Mouse (Mus musculus): ENCODE measurements around the gene Dlst. TPM values are rescaled to one million over a fixed set of nuclear protein-coding genes. Genes with fewer than 3 reads are reported as not detected.

Gene Dlst
- polyA plus RNA-seq, 2 experiments = 59.2 to 73.7 TPM

GRCm38 (mm10) chr12:85131361-85131760, 20.7 kb downstream of the Dlst start:
- Histone ChIP-seq H3K4me1 (replicated peaks; ENCODE audit: control insufficient read depth in 2 of 2, insufficient read depth in 2 of 2, low read length in 1 of 2) (no peaks in the 10 kb centered on the region; a peak in 1 of 4 replicates), H3K4me3 (ENCODE audit: insufficient read depth in 1 of 2, low read depth in 2 of 2, low read length in 2 of 2) (no peak overlapping the region), H3K36me3 (replicated peaks; ENCODE audit: control insufficient read depth, insufficient read depth, low read depth) (peaks cover 77% of the 10 kb centered on the region), H3K4me2 (ENCODE audit: low read depth) (no peak overlapping the region), H3K27ac (no peak overlapping the region), H3K9me3 (ENCODE audit: control insufficient read depth, low read length) (no peaks in the 10 kb centered on the region), H3K9ac (replicated peaks) (no peak overlapping the region), H3K27me3 (ENCODE audit: control insufficient read depth, insufficient read depth, low read length) (no peaks in the 10 kb centered on the region)
- 79% methylated on average over 6 of the region's 6 CpGs for WGBS (ENCODE audit: insufficient replicate concordance)
- ATAC-seq (ENCODE audit: insufficient read depth) = no peak
- no peak for DNase-seq (ENCODE audit: low read depth in 3 of 3, low spot score in 3 of 3)
- no peak for TF ChIP-seq EP300 (IDR thresholded peaks at IDR 0.05; ENCODE audit: low read depth)
- no peak for TF ChIP-seq CTCF (IDR thresholded peaks at IDR 0.05; ENCODE audit: low read depth)

GRCm38 (mm10) chr12:85134043-85134794, 23.6 kb downstream of the Dlst start:
- no peak overlapping the region for H3K4me3 ChIP-seq (ENCODE audit: insufficient read depth in 1 of 2, low read depth in 2 of 2, low read length in 2 of 2)
- no peaks in the 10 kb centered on the region for H3K4me1 ChIP-seq (replicated peaks; ENCODE audit: control insufficient read depth in 2 of 2, insufficient read depth in 2 of 2, low read length in 1 of 2)
- TF ChIP-seq CTCF (IDR thresholded peaks at IDR 0.05; ENCODE audit: low read depth) (no peak), EP300 (IDR thresholded peaks at IDR 0.05; ENCODE audit: low read depth) (no peak)
- H3K36me3 ChIP-seq (replicated peaks; ENCODE audit: control insufficient read depth, insufficient read depth, low read depth) = peaks cover 51% of the 10 kb centered on the region
- ATAC-seq (ENCODE audit: insufficient read depth) = no peak
- 27% methylated on average over 8 of the region's 8 CpGs for WGBS (ENCODE audit: insufficient replicate concordance)
- 0 out of 2 replicates have a peak, but pooled peaks cover 2% of the 10 kb centered on the region for H3K27me3 ChIP-seq (ENCODE audit: control insufficient read depth, insufficient read depth, low read length)
- no peaks in the 10 kb centered on the region for H3K9me3 ChIP-seq (ENCODE audit: control insufficient read depth, low read length)
- H3K27ac ChIP-seq = no peak overlapping the region
- no peak overlapping the region for H3K9ac ChIP-seq (replicated peaks)
- no peak for DNase-seq (ENCODE audit: low read depth in 3 of 3, low spot score in 3 of 3)
- H3K4me2 ChIP-seq (ENCODE audit: low read depth) = no peak overlapping the region

- 80% methylated on average over 19 of the region's 19 CpGs for WGBS (ENCODE audit: insufficient replicate concordance)
- ATAC-seq (ENCODE audit: insufficient read depth) = peak; percentile 16
- Histone ChIP-seq H3K4me2 (ENCODE audit: low read depth) (no peak overlapping the region), H3K4me1 (replicated peaks; ENCODE audit: control insufficient read depth in 2 of 2, insufficient read depth in 2 of 2, low read length in 1 of 2) (no peaks in the 10 kb centered on the region), H3K27ac (no peak overlapping the region), H3K27me3 (ENCODE audit: control insufficient read depth, insufficient read depth, low read length) (0 out of 2 replicates have a peak, but pooled peaks cover 3% of the 10 kb centered on the region), H3K4me3 (ENCODE audit: insufficient read depth in 1 of 2, low read depth in 2 of 2, low read length in 2 of 2) (no peak overlapping the region), H3K36me3 (replicated peaks; ENCODE audit: control insufficient read depth, insufficient read depth, low read depth) (peaks cover 38% of the 10 kb centered on the region), H3K9me3 (ENCODE audit: control insufficient read depth, low read length) (no peaks in the 10 kb centered on the region), H3K9ac (replicated peaks) (no peak overlapping the region)
- TF ChIP-seq CTCF (IDR thresholded peaks at IDR 0.05; ENCODE audit: low read depth) (no peak), EP300 (IDR thresholded peaks at IDR 0.05; ENCODE audit: low read depth) (no peak)
- no peak for DNase-seq (ENCODE audit: low read depth in 3 of 3, low spot score in 3 of 3)
Observed at GRCm38 (mm10) chr12:85135513-85136470, 25.2 kb downstream of the Dlst start.

- H3K27me3 ChIP-seq (ENCODE audit: control insufficient read depth, insufficient read depth, low read length) = 0 out of 2 replicates have a peak, but pooled peaks cover 3% of the 10 kb centered on the region
- H3K4me3 ChIP-seq (ENCODE audit: insufficient read depth in 1 of 2, low read depth in 2 of 2, low read length in 2 of 2) = no peak overlapping the region
- H3K4me1 ChIP-seq (replicated peaks; ENCODE audit: control insufficient read depth in 2 of 2, insufficient read depth in 2 of 2, low read length in 1 of 2) = no peaks in the 10 kb centered on the region
- DNase-seq (ENCODE audit: low read depth in 3 of 3, low spot score in 3 of 3) = no peak
- no peak overlapping the region for H3K27ac ChIP-seq
- ATAC-seq (ENCODE audit: insufficient read depth) = no peak
- TF ChIP-seq CTCF (IDR thresholded peaks at IDR 0.05; ENCODE audit: low read depth) = peak; percentile 29
- TF ChIP-seq EP300 (IDR thresholded peaks at IDR 0.05; ENCODE audit: low read depth) = no peak
- no peak overlapping the region for H3K4me2 ChIP-seq (ENCODE audit: low read depth)
- 80% methylated on average over 4 of the region's 4 CpGs for WGBS (ENCODE audit: insufficient replicate concordance)
- peaks cover 30% of the 10 kb centered on the region for H3K36me3 ChIP-seq (replicated peaks; ENCODE audit: control insufficient read depth, insufficient read depth, low read depth)
- H3K9me3 ChIP-seq (ENCODE audit: control insufficient read depth, low read length) = no peaks in the 10 kb centered on the region
- H3K9ac ChIP-seq (replicated peaks) = no peak overlapping the region
Observed at GRCm38 (mm10) chr12:85136627-85137026, 26.0 kb downstream of the Dlst start.
